Mouse (Mus musculus): ENCODE data around the gene Erfe.

DNA sequence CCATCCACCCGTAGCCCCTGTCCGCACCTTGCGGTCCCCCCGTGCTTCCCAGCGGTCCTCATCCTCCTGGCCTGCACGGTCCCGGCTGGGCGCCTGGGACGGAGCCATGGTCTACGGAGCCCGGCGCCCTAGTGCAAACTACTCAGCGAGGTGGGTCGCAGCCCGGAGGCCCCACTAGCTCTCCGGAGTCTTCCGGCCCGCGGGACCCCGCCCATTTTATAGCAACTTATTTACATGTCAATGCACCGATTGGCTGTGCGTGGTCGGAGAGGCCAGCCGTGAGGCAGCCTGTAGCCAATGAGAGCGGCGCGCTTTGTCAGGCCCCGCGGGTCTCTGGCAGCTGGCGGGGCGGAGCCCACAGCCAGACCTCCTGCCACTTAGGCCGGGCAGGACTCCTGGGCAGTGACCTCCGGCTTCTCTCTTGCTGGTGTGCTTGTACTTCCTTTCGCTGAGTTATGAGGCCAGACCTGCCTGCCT lies 46.8 kb downstream of the Erfe start:
- no peak for TF ChIP-seq CTCF (IDR thresholded peaks at IDR 0.05; ENCODE audit: low read depth)
- TF ChIP-seq EP300 (IDR thresholded peaks at IDR 0.05; ENCODE audit: low read depth) = no peak

All from liver, postnatal 0 days (tissue).